Mouse (Mus musculus) limb, embryonic 11.5 days (tissue): Measurements from ENCODE around the gene Tdrd7. TPM values are rescaled to one million over a fixed set of nuclear protein-coding genes. Genes with fewer than 3 reads are reported as not detected.

Source experiments
- ATAC-seq: fragments of 200-750 bp; cut with Nextera tagmentation; 2 replicates; pipeline ENCODE4 v1.8.0; 2017; ENCODE audit warnings: low read depth; ENCODE audit not compliant: insufficient number of reproducible peaks, low FRiP score, low TSS enrichment
- DNase-seq: peaks from one replicate; pipeline ENCODE4 v3.0.0-alpha.2; 2015; ENCODE audit warnings: low spot score
- H3K27ac ChIP-seq: fragments of 300-500 bp; sonication (generic); replicated peaks from 2 replicates; pipeline ENCODE4 v1.5.1; 2014; ENCODE audit warnings: low read depth, mild to moderate bottlenecking, low read length
- H3K27me3 ChIP-seq: fragments of 300-500 bp; sonication (generic); 2 replicates; pipeline ENCODE4 v1.6.1; 2014; ENCODE audit warnings: mild to moderate bottlenecking, low read length, mixed read lengths; ENCODE audit not compliant: control insufficient read depth, insufficient read depth
- H3K36me3 ChIP-seq: fragments of 300-500 bp; sonication (generic); 2 replicates; pipeline ENCODE4 v1.6.1; 2014; ENCODE audit warnings: mild to moderate bottlenecking, low read length, moderate library complexity, mixed read lengths; ENCODE audit not compliant: control insufficient read depth, insufficient read depth
- H3K4me1 ChIP-seq: fragments of 300-500 bp; sonication (generic); 2 replicates; pipeline ENCODE4 v1.6.1; 2014; ENCODE audit warnings: low read length, mixed read lengths; ENCODE audit not compliant: control insufficient read depth, insufficient read depth
- H3K4me2 ChIP-seq: fragments of 300-500 bp; sonication (generic); 2 replicates; pipeline ENCODE4 v1.6.1; 2014; ENCODE audit warnings: low read depth, mild to moderate bottlenecking, moderate library complexity; ENCODE audit not compliant: severe bottlenecking
- H3K4me3 ChIP-seq: fragments of 300-500 bp; sonication (generic); 2 replicates; pipeline ENCODE4 v1.5.1; 2014; ENCODE audit warnings: low read depth, low read length
- H3K9ac ChIP-seq: fragments of 300-500 bp; sonication (generic); 2 replicates; pipeline ENCODE4 v1.6.1; 2014; ENCODE audit warnings: mild to moderate bottlenecking, low read length
- H3K9me3 ChIP-seq: fragments of 300-500 bp; sonication (generic); 2 replicates; pipeline ENCODE4 v1.6.1; 2016; ENCODE audit warnings: low read length; ENCODE audit not compliant: control insufficient read depth
- WGBS: fragments of 180-500 bp; shearing (Covaris S2); extraction: QIAGEN DNeasy Blood & Tissue Kit; methylation state at CpG from one replicate; pipeline ENCODE4 v1.1.7; 2014; 5-methylcytosine and 5-hydroxymethylcytosine counted together
- polyA plus RNA-seq: library from polyadenylated mRNA; unstranded; fragments of >200 nt; fragmentation: Nextera tagmentation; extraction: Ambion mirVana; gene quantifications from 2 replicates; pipeline ENCODE4 v1.2.1, GENCODE M21; 2014

Gene Tdrd7
- polyA plus RNA-seq, 1 experiment from 2014 or later = 7.4 TPM

DNA sequence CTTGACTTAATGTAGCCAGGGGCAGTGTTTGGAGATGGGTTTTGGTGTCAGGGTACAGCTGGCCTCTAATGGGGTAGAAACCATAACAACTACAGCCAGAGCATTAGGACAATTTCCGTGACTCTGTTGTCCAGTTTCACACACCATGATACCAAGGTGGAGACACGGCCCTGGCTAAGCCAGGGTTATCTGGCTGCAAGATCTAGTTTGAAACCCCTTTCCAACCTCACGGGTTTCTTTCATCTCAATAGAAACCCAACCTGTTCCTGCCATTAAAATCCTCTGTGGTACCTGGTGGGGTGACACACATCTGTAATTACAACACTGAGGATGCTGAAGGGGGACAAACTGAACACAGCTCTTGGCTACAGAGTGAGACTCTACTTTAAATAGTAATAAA lies 110.5 kb downstream of the Tdrd7 start:
- Histone ChIP-seq H3K9ac (no peak overlapping the region), H3K27ac (no peak overlapping the region), H3K4me3 (no peak overlapping the region), H3K4me2 (no peak overlapping the region), H3K36me3 (no peaks in the 10 kb centered on the region), H3K27me3 (no peaks in the 10 kb centered on the region), H3K4me1 (no peaks in the 10 kb centered on the region), H3K9me3 (no peaks in the 10 kb centered on the region)
- WGBS = 76% methylated on average over 3 of the region's 3 CpGs
- ATAC-seq (no peak), DNase-seq (no peak)

DNA sequence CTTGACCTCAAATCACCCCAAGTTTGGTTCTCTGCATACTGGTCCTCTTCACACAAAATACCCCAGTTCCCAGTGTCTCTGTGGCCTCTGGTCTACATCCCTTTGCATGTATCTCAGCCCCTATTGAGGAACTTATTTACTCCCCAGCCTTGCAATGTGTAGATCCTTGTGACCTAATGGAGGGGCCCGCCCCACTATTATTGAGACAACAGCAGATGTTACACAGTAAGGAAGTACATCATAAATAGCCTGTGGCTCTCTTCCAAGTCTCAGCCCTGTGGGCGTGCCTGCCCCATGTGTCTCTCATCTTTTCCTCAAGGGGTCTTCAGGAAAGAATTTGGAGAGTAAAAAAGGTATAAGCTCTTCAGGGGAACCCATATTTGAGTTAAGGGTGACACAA lies 111.8 kb downstream of the Tdrd7 start:
- no peak overlapping the region for H3K9ac ChIP-seq
- no peaks in the 10 kb centered on the region for H3K9me3 ChIP-seq
- ATAC-seq (no peak), DNase-seq (no peak)
- no peak overlapping the region for H3K4me3 ChIP-seq
- H3K4me2 ChIP-seq = no peak overlapping the region
- H3K4me1 ChIP-seq = no peaks in the 10 kb centered on the region
- no peaks in the 10 kb centered on the region for H3K36me3 ChIP-seq
- no peaks in the 10 kb centered on the region for H3K27me3 ChIP-seq
- H3K27ac ChIP-seq = no peak overlapping the region
- WGBS = 83% methylated on average over 2 of the region's 2 CpGs

DNA sequence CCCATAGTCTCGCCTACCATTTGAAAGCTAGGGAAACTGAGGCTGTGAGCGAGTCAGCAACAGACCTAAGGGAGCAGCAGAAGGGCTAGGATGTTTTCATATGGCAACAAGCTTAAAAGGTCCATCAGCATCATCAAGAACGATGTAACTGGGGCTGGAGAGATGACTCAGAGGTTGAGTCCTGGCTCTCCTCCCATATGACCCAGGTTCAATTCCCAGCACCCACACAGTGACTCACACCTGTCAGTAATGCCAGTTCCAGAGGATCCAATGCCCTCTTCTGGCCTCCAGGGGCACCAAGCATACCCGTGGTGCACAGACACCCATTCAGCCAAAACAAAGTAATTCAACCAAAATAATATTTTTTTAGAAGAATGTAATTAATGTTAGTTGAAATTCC lies 115.1 kb downstream of the Tdrd7 start:
- H3K4me1 ChIP-seq = no peaks in the 10 kb centered on the region
- no peak for ATAC-seq
- 87% methylated on average over 4 of the region's 4 CpGs for WGBS
- H3K9me3 ChIP-seq = no peaks in the 10 kb centered on the region
- no peaks in the 10 kb centered on the region for H3K27me3 ChIP-seq
- H3K4me3 ChIP-seq = no peak overlapping the region
- no peak overlapping the region for H3K4me2 ChIP-seq
- H3K27ac ChIP-seq = no peak overlapping the region
- no peak overlapping the region for H3K9ac ChIP-seq
- no peaks in the 10 kb centered on the region for H3K36me3 ChIP-seq
- DNase-seq = no peak

DNA sequence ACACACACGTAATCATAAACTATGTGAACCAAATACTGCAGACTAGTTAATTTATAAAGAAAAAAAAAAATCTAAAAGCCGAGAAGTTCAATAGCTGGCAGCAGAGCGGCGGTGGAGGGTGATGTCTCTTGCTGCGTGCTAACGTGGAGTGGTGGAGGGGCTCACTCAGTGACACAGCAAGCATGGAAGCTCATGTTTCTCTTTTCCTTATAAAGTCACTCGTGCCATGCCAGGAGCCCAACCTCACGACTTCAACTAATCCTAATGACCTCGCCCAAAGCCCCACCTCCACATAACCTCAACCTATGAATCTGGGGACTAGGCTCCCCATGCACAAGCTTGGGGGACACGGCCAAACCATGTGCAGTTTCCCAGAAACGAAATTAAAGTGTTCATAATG lies 117.4 kb downstream of the Tdrd7 start:
- H3K27me3 ChIP-seq = no peaks in the 10 kb centered on the region
- H3K9me3 ChIP-seq = no peaks in the 10 kb centered on the region
- no peak for ATAC-seq
- no peak overlapping the region for H3K27ac ChIP-seq
- H3K4me1 ChIP-seq = no peaks in the 10 kb centered on the region
- H3K4me3 ChIP-seq = no peak overlapping the region
- no peak for DNase-seq
- H3K4me2 ChIP-seq = no peak overlapping the region
- WGBS = 70% methylated on average over 11 of the region's 11 CpGs
- no peaks in the 10 kb centered on the region for H3K36me3 ChIP-seq
- H3K9ac ChIP-seq = no peak overlapping the region

Other genes starting within 250 kb of the Tdrd7 start
- 0.58 and 0.99 TPM in 2 replicates for gene Aldh1b1, start 166.3 kb upstream of the Tdrd7 start, polyA plus RNA-seq
- gene Igfbpl1, start 138.4 kb upstream of the Tdrd7 start, polyA plus RNA-seq = 0.52 and 0.67 TPM in 2 replicates
- gene Stra6l, start 116.7 kb upstream of the Tdrd7 start, polyA plus RNA-seq = 2.8 and 3.1 TPM in 2 replicates
- gene Ccdc180, start 75.0 kb upstream of the Tdrd7 start, polyA plus RNA-seq = 0.06 TPM in 1 of 2 replicates, not detected in the other
- gene Tmod1, start 73.6 kb downstream of the Tdrd7 start, polyA plus RNA-seq = 2.1 and 3.5 TPM in 2 replicates
- gene Ncbp1, start 173.3 kb downstream of the Tdrd7 start, polyA plus RNA-seq = 129 and 135 TPM in 2 replicates
- gene Tstd2, start 173.4 kb downstream of the Tdrd7 start, polyA plus RNA-seq = 45.1 and 55.1 TPM in 2 replicates
- gene Xpa, start 231.0 kb downstream of the Tdrd7 start, polyA plus RNA-seq = 26.1 and 27.3 TPM in 2 replicates